Mouse (Mus musculus) mature B cell (primary cell): ENCODE data around the gene Tmem135.
"Not testable (repeated sequence)": the region's sequence is repeated elsewhere in the genome, so short reads cannot be mapped to it uniquely, and the experiment has no call there.

Source experiments
- in situ Hi-C: fragments of 300-500 bp; cut with MboI; formaldehyde crosslinking; loops from 2 replicates; pipeline ENCODE4 v1.14.3; 2019

Gene Tmem135

GRCm38 (mm10) chr7:89327731-89328130, 76.3 kb downstream of the Tmem135 start:
- in situ Hi-C loops: no loop called here

DNA sequence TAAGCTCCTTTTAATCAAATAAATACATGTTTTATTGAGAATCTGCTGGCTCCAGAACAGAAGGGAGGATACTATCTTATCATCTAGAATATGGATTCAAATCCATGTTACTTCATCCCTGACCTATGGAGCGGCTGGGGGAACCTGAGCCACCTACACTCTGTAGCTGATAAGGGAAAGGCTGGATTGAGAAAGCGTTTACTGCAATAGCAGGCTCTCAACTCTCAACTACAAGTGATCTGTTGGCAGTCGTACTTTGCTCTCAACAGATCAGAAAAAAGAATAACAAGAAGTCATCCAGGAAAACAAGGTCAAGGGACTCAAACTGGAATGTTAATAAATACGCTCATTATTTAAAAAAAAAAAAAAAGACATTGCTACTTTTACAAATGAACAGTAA, 77.3 kb downstream of the Tmem135 start:
- in situ Hi-C loops: no loop called here

- in situ Hi-C loops: no loop called here
Measured at GRCm38 (mm10) chr7:89326202-89326601, 77.8 kb downstream of the Tmem135 start.

DNA sequence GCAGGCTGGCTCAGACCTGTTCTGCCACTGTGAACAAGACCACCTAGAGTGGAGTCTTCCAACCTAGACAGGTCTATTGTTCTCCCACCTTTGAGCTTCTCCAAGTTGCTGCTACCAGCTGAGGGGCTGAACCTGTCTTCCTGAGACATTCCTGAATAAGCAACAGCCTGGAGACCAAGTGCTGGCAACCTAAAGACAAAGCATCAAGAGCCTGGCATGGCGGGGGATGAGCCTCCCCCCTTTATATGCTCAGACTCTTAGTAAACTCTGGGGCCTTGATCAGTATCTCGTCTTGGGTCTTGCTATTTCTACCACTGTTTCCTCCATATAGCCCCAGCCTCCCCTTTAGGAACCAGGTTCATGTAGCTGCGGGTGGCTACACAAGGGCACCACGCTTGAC, 81.3 kb downstream of the Tmem135 start:
- in situ Hi-C loops: not testable (repeated sequence)

DNA sequence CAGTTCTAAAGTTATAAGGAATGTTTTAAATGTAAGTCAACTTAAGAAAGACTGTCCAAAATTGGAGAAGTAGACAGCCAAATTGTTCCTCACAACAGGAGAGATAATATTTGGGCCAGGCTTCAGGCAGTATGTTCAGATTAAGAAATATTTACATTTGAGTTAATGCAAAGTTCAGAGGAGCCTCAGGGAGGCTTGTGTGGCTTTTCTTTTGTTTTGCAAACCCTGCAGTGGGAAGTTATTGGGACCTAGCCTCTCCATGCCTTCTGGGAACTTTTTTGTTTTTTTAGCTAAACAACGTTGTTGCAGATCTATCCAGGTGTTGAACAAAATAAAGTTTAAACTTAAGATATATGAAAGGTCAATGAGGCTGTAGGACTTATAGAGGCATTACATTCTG, 84.7 kb downstream of the Tmem135 start:
- in situ Hi-C loops: no loop called here

GRCm38 (mm10) chr7:89317088-89317487, 86.9 kb downstream of the Tmem135 start:
- in situ Hi-C loops: not testable (repeated sequence)

GRCm38 (mm10) chr7:89316112-89316511, 87.9 kb downstream of the Tmem135 start:
- in situ Hi-C loops: no loop called here

GRCm38 (mm10) chr7:89311555-89311954, 92.5 kb downstream of the Tmem135 start:
- in situ Hi-C loops: no loop called here

DNA sequence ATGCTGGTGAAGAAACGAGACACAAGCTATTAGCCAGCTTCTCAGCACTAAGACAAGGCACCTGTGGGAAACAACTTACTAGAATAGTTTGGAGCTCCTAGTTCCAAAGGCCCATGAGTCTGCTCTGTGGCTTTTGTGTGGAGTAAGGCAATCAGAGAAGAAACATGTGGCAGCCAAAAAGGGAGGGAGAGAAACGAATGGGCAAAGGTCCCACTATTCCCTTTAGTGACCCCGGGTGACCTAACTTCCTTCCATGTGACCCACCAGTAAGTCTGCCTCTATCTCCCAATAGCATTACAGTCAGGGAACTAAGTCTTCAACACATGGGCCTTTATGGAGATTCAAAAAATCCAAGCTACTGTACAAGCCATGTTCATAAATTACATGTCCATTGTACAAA, 95.1 kb downstream of the Tmem135 start:
- in situ Hi-C loops: no loop called here

DNA sequence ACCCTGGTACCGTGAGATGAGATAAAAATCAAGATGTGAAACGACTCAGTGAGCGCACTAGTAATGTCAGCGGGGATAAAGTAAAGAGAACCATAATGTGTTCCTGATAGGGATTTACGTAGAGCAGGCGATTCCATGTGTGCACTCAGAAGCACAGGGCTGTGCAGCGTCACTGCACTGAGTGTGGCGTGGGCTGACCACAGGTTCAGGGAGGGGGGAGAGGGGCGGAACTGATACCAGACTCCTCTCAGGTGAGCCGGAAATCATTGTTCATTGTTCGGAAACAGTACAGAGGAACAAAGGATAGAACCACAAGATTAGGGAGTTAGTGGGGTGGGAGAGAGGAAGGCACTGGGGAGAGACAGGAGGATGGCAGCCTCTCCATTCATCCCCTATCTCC, 95.8 kb downstream of the Tmem135 start:
- in situ Hi-C loops: no loop called here

GRCm38 (mm10) chr7:89306831-89307230, 97.2 kb downstream of the Tmem135 start:
- in situ Hi-C loops: no loop called here

- in situ Hi-C loops: no loop called here
Measured at GRCm38 (mm10) chr7:89304958-89305357, 99.1 kb downstream of the Tmem135 start.

GRCm38 (mm10) chr7:89303765-89304164, 100.3 kb downstream of the Tmem135 start:
- in situ Hi-C loops: no loop called here

- in situ Hi-C loops: no loop called here
Measured at GRCm38 (mm10) chr7:89298911-89299458, 105.0 kb downstream of the Tmem135 start.

DNA sequence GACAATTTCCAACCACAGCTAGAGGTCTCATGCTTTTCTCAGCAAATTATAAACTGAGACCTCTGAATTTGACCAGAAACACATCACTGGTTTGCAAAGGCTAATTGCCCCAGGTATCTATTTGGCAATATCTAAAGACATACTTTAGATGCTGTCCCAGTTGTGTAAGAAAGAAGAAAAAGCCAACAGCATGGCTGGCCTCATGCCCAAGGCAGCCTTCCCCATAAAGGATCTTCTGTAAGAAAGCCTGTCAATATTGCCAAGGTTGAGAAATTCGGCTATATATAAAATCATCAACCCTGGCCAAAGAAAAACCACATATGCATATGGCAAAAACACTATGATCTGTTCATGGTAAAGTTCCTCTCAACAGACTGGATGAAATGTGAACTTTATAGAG, 107.1 kb downstream of the Tmem135 start:
- in situ Hi-C loops: no loop called here

DNA sequence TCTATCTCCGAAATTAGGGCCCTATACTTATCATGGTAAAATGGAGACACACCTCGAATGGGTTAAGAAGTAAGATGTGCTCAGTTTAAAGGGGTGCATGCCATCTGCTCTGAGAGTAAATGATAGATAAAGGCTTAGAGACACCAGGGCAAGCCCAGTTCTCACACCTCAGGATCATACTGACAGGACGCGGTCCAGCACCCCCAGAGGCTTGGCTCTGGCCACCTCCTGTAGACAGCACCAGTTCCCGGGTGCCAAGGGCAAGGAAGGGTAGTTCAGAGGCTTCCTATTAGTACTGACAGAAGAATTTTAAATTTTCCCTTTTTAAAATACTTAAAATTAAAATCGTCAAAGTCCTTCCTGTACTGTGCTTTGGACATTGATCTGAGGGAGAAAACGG, 121.4 kb downstream of the Tmem135 start:
- in situ Hi-C loops: no loop called here

DNA sequence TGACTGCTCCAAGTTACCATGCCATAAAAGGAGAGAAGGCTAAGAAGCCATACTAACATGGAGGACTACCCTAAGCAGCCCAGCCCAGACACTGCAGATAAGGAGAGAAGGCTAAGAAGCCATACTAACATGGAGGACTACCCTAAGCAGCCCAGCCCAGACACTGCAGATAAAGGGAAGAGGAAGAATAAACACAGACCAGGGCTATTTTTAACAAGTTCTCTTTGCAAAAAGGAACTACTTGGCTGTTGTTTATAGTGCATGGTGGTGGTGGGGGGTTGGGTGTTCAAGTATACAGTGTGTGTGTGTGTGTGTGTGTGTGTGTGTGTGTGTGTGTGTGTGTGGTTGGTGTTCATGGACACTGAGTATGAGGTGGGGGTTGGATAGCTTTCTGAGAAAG, 133.6 kb downstream of the Tmem135 start:
- in situ Hi-C loops: not testable (repeated sequence)

GRCm38 (mm10) chr7:89269826-89270225, 134.2 kb downstream of the Tmem135 start:
- in situ Hi-C loops: no loop called here

- in situ Hi-C loops: no loop called here
Measured at GRCm38 (mm10) chr7:89267542-89267941, 136.5 kb downstream of the Tmem135 start.

GRCm38 (mm10) chr7:89266017-89266760, 137.8 kb downstream of the Tmem135 start:
- in situ Hi-C loops: no loop called here

DNA sequence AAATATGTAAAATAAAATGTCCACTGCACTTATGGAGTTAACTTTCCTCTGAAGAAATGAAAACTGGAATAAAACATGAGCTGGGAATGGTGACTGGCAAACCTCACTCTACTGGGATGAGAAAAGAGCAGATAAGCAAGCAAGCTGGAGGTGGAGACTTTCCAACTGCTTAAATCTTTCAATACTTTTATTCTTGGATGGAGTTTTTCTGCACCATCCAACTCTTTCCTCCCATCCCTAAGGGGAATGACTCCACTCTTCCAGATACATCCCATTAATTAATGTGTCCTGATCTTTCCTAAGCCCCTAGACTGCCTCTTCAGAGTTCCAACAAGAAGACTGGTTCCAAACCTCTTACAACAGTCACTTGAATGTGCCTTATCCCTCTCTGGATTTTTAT, 143.1 kb downstream of the Tmem135 start:
- in situ Hi-C loops: no loop called here

DNA sequence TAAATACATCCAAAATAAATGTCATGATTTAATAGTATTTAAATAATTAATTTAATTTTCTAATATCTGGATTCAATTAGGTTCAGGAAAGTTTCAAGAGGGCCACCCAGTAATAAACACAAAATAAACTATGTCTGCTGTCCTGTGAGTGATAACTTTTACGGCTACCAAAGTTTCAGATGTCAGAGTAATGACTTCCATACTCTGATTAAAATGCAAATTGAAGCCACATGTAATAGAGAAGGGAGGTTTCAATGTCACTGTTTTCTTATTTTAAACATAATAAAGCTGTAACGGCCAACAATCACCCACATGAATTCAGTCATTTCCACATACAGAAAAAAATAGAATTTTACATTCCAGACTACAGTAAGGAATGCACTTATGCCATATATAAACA, 145.2 kb downstream of the Tmem135 start:
- in situ Hi-C loops: no loop called here

DNA sequence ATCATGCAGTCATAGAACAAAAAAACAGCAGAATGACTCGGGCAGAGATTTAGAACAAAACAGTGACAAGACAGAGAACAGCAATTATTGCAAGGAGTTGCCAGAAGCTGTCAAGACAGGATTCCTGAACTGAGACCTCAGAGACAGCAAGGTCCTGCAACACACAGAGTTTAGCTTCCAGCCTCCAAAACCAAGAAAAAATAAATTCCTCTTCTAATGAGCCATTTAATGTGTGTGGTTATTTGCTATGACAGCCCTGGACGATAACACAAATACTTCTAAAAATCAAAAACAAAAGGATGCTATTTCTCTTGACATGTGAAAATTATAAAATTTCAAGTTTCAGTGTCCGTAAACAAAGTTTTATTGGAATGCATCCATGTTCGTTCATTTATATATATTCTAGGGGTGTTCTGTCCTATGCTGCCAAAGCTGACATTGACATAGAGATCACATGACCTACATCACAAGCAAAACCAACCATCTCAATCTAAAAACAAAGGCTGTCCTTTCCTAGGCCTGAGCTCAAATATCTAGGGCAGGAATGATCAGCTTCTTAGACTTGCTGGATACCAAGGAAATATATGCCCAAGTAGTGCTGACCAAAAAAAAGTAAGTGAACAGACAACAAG, 146.0 kb downstream of the Tmem135 start:
- in situ Hi-C loops: no loop called here
